Mouse (Mus musculus): ENCODE measurements at regions not wholly inside any gene's neighbourhood (a gene's known extent, or its start where the extent isn't known, plus 50 kb on each side); places are given as distances from the start of the nearest gene placed in this dataset.
"Not testable (repeated sequence)": the region's sequence is repeated elsewhere in the genome, so short reads cannot be mapped to it uniquely, and the experiment has no call there.

GRCm38 (mm10) chrX:130525770-130526169 lies 776.2 kb downstream of the Diaph2 start:
- Histone ChIP-seq H3K9ac (ENCODE audit: low read length) (no peak overlapping the region), H3K9me3 (ENCODE audit: control insufficient read depth, low read length) (no peaks in the 10 kb centered on the region), H3K27ac (ENCODE audit: low read length) (no peak overlapping the region), H3K36me3 (ENCODE audit: control insufficient read depth, insufficient read depth, low read length) (no peaks in the 10 kb centered on the region), H3K4me3 (ENCODE audit: low read length) (no peak overlapping the region), H3K4me1 (replicated peaks; ENCODE audit: control insufficient read depth, insufficient read depth, low read length) (no peaks in the 10 kb centered on the region), H3K27me3 (ENCODE audit: control insufficient read depth, insufficient read depth, low read depth, low read length) (no peaks in the 10 kb centered on the region), H3K4me2 (ENCODE audit: low read depth, low read length) (no peak overlapping the region)
- WGBS: 81% methylated on average over 2 of the region's 2 CpGs
- ATAC-seq (ENCODE audit: low read depth): no peak

GRCm38 (mm10) chrX:130533171-130534156 lies 783.9 kb downstream of the Diaph2 start:
- Histone ChIP-seq H3K9me3 (ENCODE audit: control insufficient read depth, low read length) (no peaks in the 10 kb centered on the region), H3K4me3 (ENCODE audit: low read length) (no peak overlapping the region), H3K27me3 (ENCODE audit: control insufficient read depth, insufficient read depth, low read depth, low read length) (no peaks in the 10 kb centered on the region), H3K4me1 (replicated peaks; ENCODE audit: control insufficient read depth, insufficient read depth, low read length) (no peaks in the 10 kb centered on the region), H3K9ac (ENCODE audit: low read length) (no peak overlapping the region), H3K4me2 (ENCODE audit: low read depth, low read length) (no peak overlapping the region), H3K36me3 (ENCODE audit: control insufficient read depth, insufficient read depth, low read length) (no peaks in the 10 kb centered on the region), H3K27ac (ENCODE audit: low read length) (no peak overlapping the region)
- ATAC-seq (ENCODE audit: low read depth): peak; percentile 74
- WGBS: 32% methylated on average over 9 of the region's 9 CpGs

GRCm38 (mm10) chrX:130538771-130539170 lies 789.2 kb downstream of the Diaph2 start:
- H3K9me3 ChIP-seq (ENCODE audit: control insufficient read depth, low read length); H3K4me1 ChIP-seq (replicated peaks; ENCODE audit: control insufficient read depth, insufficient read depth, low read length); H3K27ac ChIP-seq (ENCODE audit: low read length); H3K36me3 ChIP-seq (ENCODE audit: control insufficient read depth, insufficient read depth, low read length); H3K9ac ChIP-seq (ENCODE audit: low read length); H3K27me3 ChIP-seq (ENCODE audit: control insufficient read depth, insufficient read depth, low read depth, low read length); H3K4me2 ChIP-seq (ENCODE audit: low read depth, low read length); H3K4me3 ChIP-seq (ENCODE audit: low read length); ATAC-seq (ENCODE audit: low read depth): not testable (repeated sequence)
- 94% methylated on average over 7 of the region's 8 CpGs for WGBS

GRCm38 (mm10) chrX:130548001-130548400 lies 798.5 kb downstream of the Diaph2 start:
- H3K27me3 ChIP-seq (ENCODE audit: control insufficient read depth, insufficient read depth, low read depth, low read length): no peaks in the 10 kb centered on the region
- H3K9me3 ChIP-seq (ENCODE audit: control insufficient read depth, low read length): no peaks in the 10 kb centered on the region
- ATAC-seq (ENCODE audit: low read depth): no peak
- H3K4me2 ChIP-seq (ENCODE audit: low read depth, low read length): no peak overlapping the region
- H3K4me1 ChIP-seq (replicated peaks; ENCODE audit: control insufficient read depth, insufficient read depth, low read length): no peaks in the 10 kb centered on the region
- H3K4me3 ChIP-seq (ENCODE audit: low read length): no peak overlapping the region
- H3K27ac ChIP-seq (ENCODE audit: low read length): no peak overlapping the region
- no peaks in the 10 kb centered on the region for H3K36me3 ChIP-seq (ENCODE audit: control insufficient read depth, insufficient read depth, low read length)
- H3K9ac ChIP-seq (ENCODE audit: low read length): no peak overlapping the region
- WGBS: 87% methylated on average over 5 of the region's 5 CpGs

- no peak for ATAC-seq (ENCODE audit: low read depth)
- Histone ChIP-seq H3K9me3 (ENCODE audit: control insufficient read depth, low read length) (no peaks in the 10 kb centered on the region), H3K9ac (ENCODE audit: low read length) (no peak overlapping the region), H3K4me1 (replicated peaks; ENCODE audit: control insufficient read depth, insufficient read depth, low read length) (no peaks in the 10 kb centered on the region), H3K27ac (ENCODE audit: low read length) (no peak overlapping the region), H3K4me3 (ENCODE audit: low read length) (no peak overlapping the region), H3K36me3 (ENCODE audit: control insufficient read depth, insufficient read depth, low read length) (no peaks in the 10 kb centered on the region), H3K27me3 (ENCODE audit: control insufficient read depth, insufficient read depth, low read depth, low read length) (no peaks in the 10 kb centered on the region), H3K4me2 (ENCODE audit: low read depth, low read length) (no peak overlapping the region)
- 51% methylated on average over 3 of the region's 3 CpGs for WGBS
Measured at GRCm38 (mm10) chrX:130549275-130549674, 799.7 kb downstream of the Diaph2 start.

GRCm38 (mm10) chrX:130549925-130550324 lies 800.4 kb downstream of the Diaph2 start:
- Histone ChIP-seq H3K9me3 (ENCODE audit: control insufficient read depth, low read length) (no peaks in the 10 kb centered on the region), H3K4me3 (ENCODE audit: low read length) (no peak overlapping the region), H3K27ac (ENCODE audit: low read length) (no peak overlapping the region), H3K9ac (ENCODE audit: low read length) (no peak overlapping the region), H3K4me2 (ENCODE audit: low read depth, low read length) (no peak overlapping the region), H3K4me1 (replicated peaks; ENCODE audit: control insufficient read depth, insufficient read depth, low read length) (no peaks in the 10 kb centered on the region), H3K27me3 (ENCODE audit: control insufficient read depth, insufficient read depth, low read depth, low read length) (no peaks in the 10 kb centered on the region), H3K36me3 (ENCODE audit: control insufficient read depth, insufficient read depth, low read length) (no peaks in the 10 kb centered on the region)
- no peak for ATAC-seq (ENCODE audit: low read depth)
- 46% methylated on average over 4 of the region's 4 CpGs for WGBS

GRCm38 (mm10) chrX:130557251-130557650 lies 807.7 kb downstream of the Diaph2 start:
- H3K4me3 ChIP-seq (ENCODE audit: low read length): no peak overlapping the region
- H3K4me1 ChIP-seq (replicated peaks; ENCODE audit: control insufficient read depth, insufficient read depth, low read length): no peaks in the 10 kb centered on the region
- H3K4me2 ChIP-seq (ENCODE audit: low read depth, low read length): no peak overlapping the region
- H3K27me3 ChIP-seq (ENCODE audit: control insufficient read depth, insufficient read depth, low read depth, low read length): no peaks in the 10 kb centered on the region
- no peaks in the 10 kb centered on the region for H3K36me3 ChIP-seq (ENCODE audit: control insufficient read depth, insufficient read depth, low read length)
- no peak overlapping the region for H3K27ac ChIP-seq (ENCODE audit: low read length)
- ATAC-seq (ENCODE audit: low read depth): no peak
- no peak overlapping the region for H3K9ac ChIP-seq (ENCODE audit: low read length)
- H3K9me3 ChIP-seq (ENCODE audit: control insufficient read depth, low read length): no peaks in the 10 kb centered on the region

GRCm38 (mm10) chrX:130577706-130578105 lies 828.2 kb downstream of the Diaph2 start:
- Histone ChIP-seq H3K27ac (ENCODE audit: low read length) (no peak overlapping the region), H3K4me2 (ENCODE audit: low read depth, low read length) (no peak overlapping the region), H3K9me3 (ENCODE audit: control insufficient read depth, low read length) (no peaks in the 10 kb centered on the region), H3K9ac (ENCODE audit: low read length) (no peak overlapping the region), H3K4me1 (replicated peaks; ENCODE audit: control insufficient read depth, insufficient read depth, low read length) (no peaks in the 10 kb centered on the region), H3K4me3 (ENCODE audit: low read length) (no peak overlapping the region), H3K36me3 (ENCODE audit: control insufficient read depth, insufficient read depth, low read length) (no peaks in the 10 kb centered on the region), H3K27me3 (ENCODE audit: control insufficient read depth, insufficient read depth, low read depth, low read length) (no peaks in the 10 kb centered on the region)
- 65% methylated on average over 5 of the region's 5 CpGs for WGBS
- ATAC-seq (ENCODE audit: low read depth): no peak

GRCm38 (mm10) chrX:130596631-130597030 lies 847.1 kb downstream of the Diaph2 start:
- no peaks in the 10 kb centered on the region for H3K4me1 ChIP-seq (replicated peaks; ENCODE audit: control insufficient read depth, insufficient read depth, low read length)
- no peaks in the 10 kb centered on the region for H3K27me3 ChIP-seq (ENCODE audit: control insufficient read depth, insufficient read depth, low read depth, low read length)
- no peak overlapping the region for H3K27ac ChIP-seq (ENCODE audit: low read length)
- WGBS: 23% methylated on average over 1 of the region's 1 CpGs
- H3K9me3 ChIP-seq (ENCODE audit: control insufficient read depth, low read length): no peaks in the 10 kb centered on the region
- ATAC-seq (ENCODE audit: low read depth): no peak
- H3K4me2 ChIP-seq (ENCODE audit: low read depth, low read length): no peak overlapping the region
- H3K9ac ChIP-seq (ENCODE audit: low read length): no peak overlapping the region
- H3K4me3 ChIP-seq (ENCODE audit: low read length): no peak overlapping the region
- H3K36me3 ChIP-seq (ENCODE audit: control insufficient read depth, insufficient read depth, low read length): no peaks in the 10 kb centered on the region

Data from lung, embryonic 16.5 days (tissue).